Mouse (Mus musculus): Measurements from ENCODE around the gene Mapk1ip1l. TPM values are rescaled to one million over a fixed set of nuclear protein-coding genes. Genes with fewer than 3 reads are reported as not detected.

Mapk1ip1l gene
- polyA plus RNA-seq, 2 experiments, result 19.1 to 26.3 TPM

- TF ChIP-seq EP300 (IDR thresholded peaks at IDR 0.05; ENCODE audit: low read depth) (no peak), CTCF (IDR thresholded peaks at IDR 0.05; ENCODE audit: low read depth) (no peak)
- Histone ChIP-seq H3K4me3 (ENCODE audit: insufficient read depth in 1 of 2, low read depth in 2 of 2, low read length in 2 of 2) (no peak overlapping the region), H3K9ac (replicated peaks) (no peak overlapping the region), H3K27me3 (ENCODE audit: control insufficient read depth, insufficient read depth, low read length) (no peaks in the 10 kb centered on the region), H3K36me3 (replicated peaks; ENCODE audit: control insufficient read depth, insufficient read depth, low read depth) (peaks cover 84% of the 10 kb centered on the region), H3K9me3 (ENCODE audit: control insufficient read depth, low read length) (no peaks in the 10 kb centered on the region), H3K4me2 (ENCODE audit: low read depth) (no peak overlapping the region), H3K27ac (no peak overlapping the region), H3K4me1 (replicated peaks; ENCODE audit: control insufficient read depth in 2 of 2, insufficient read depth in 2 of 2, low read length in 1 of 2) (peaks cover 4 to 6% of the 10 kb centered on the region in 2 experiments; a peak in 3 of 4 replicates)
- ATAC-seq (ENCODE audit: insufficient read depth) (no peak), DNase-seq (ENCODE audit: low read depth in 3 of 3, low spot score in 3 of 3) (no peak)
- WGBS (ENCODE audit: insufficient replicate concordance), result 89% methylated on average over 2 of the region's 2 CpGs
These were observed 28.4 kb upstream of the Mapk1ip1l start for GRCm38 (mm10) chr14:47269706-47270105.

- H3K4me1 ChIP-seq (replicated peaks; ENCODE audit: control insufficient read depth in 2 of 2, insufficient read depth in 2 of 2, low read length in 1 of 2), result peaks cover 4 to 12% of the 10 kb centered on the region in 2 experiments
- no peak for DNase-seq (ENCODE audit: low read depth in 3 of 3, low spot score in 3 of 3)
- no peaks in the 10 kb centered on the region for H3K27me3 ChIP-seq (ENCODE audit: control insufficient read depth, insufficient read depth, low read length)
- no peak overlapping the region for H3K9ac ChIP-seq (replicated peaks)
- H3K4me3 ChIP-seq (ENCODE audit: insufficient read depth in 1 of 2, low read depth in 2 of 2, low read length in 2 of 2), result no peak overlapping the region
- H3K9me3 ChIP-seq (ENCODE audit: control insufficient read depth, low read length), result no peaks in the 10 kb centered on the region
- H3K36me3 ChIP-seq (replicated peaks; ENCODE audit: control insufficient read depth, insufficient read depth, low read depth), result peaks cover 50% of the 10 kb centered on the region
- H3K4me2 ChIP-seq (ENCODE audit: low read depth), result no peak overlapping the region
- no peak overlapping the region for H3K27ac ChIP-seq
- TF ChIP-seq EP300 (IDR thresholded peaks at IDR 0.05; ENCODE audit: low read depth) (no peak), CTCF (IDR thresholded peaks at IDR 0.05; ENCODE audit: low read depth) (no peak)
- ATAC-seq (ENCODE audit: insufficient read depth), result no peak
- WGBS (ENCODE audit: insufficient replicate concordance), result 89% methylated on average over 3 of the region's 3 CpGs
These were observed 24.3 kb upstream of the Mapk1ip1l start for GRCm38 (mm10) chr14:47273751-47274150.

GRCm38 (mm10) chr14:47275417-47275816, 22.6 kb upstream of the Mapk1ip1l start:
- H3K27ac ChIP-seq, result 0 out of 2 replicates have a peak overlapping the region, but pooled peaks have one; percentile 27
- DNase-seq (ENCODE audit: low read depth in 3 of 3, low spot score in 3 of 3) (peak in 2 of 3 experiments; percentile 38 to 47), ATAC-seq (ENCODE audit: insufficient read depth) (no peak)
- TF ChIP-seq CTCF (IDR thresholded peaks at IDR 0.05; ENCODE audit: low read depth), result peak; percentile 62
- TF ChIP-seq EP300 (IDR thresholded peaks at IDR 0.05; ENCODE audit: low read depth), result no peak
- peak overlapping the region; percentile 68 to 83 for H3K4me3 ChIP-seq (ENCODE audit: insufficient read depth in 1 of 2, low read depth in 2 of 2, low read length in 2 of 2)
- no peaks in the 10 kb centered on the region for H3K27me3 ChIP-seq (ENCODE audit: control insufficient read depth, insufficient read depth, low read length)
- H3K36me3 ChIP-seq (replicated peaks; ENCODE audit: control insufficient read depth, insufficient read depth, low read depth), result peaks cover 38% of the 10 kb centered on the region
- peaks cover 4 to 12% of the 10 kb centered on the region in 2 experiments for H3K4me1 ChIP-seq (replicated peaks; ENCODE audit: control insufficient read depth in 2 of 2, insufficient read depth in 2 of 2, low read length in 1 of 2)
- peak overlapping the region; percentile 87 for H3K4me2 ChIP-seq (ENCODE audit: low read depth)
- 9% methylated on average over 3 of the region's 3 CpGs for WGBS (ENCODE audit: insufficient replicate concordance)
- H3K9me3 ChIP-seq (ENCODE audit: control insufficient read depth, low read length), result no peaks in the 10 kb centered on the region
- peak overlapping the region; percentile 90 for H3K9ac ChIP-seq (replicated peaks)

- Histone ChIP-seq H3K27ac (peak overlapping the region; percentile 72), H3K9me3 (ENCODE audit: control insufficient read depth, low read length) (no peaks in the 10 kb centered on the region), H3K9ac (replicated peaks) (peak overlapping the region; percentile 90), H3K27me3 (ENCODE audit: control insufficient read depth, insufficient read depth, low read length) (no peaks in the 10 kb centered on the region), H3K4me1 (replicated peaks; ENCODE audit: control insufficient read depth in 2 of 2, insufficient read depth in 2 of 2, low read length in 1 of 2) (peaks cover 4 to 12% of the 10 kb centered on the region in 2 experiments), H3K36me3 (replicated peaks; ENCODE audit: control insufficient read depth, insufficient read depth, low read depth) (peaks cover 31% of the 10 kb centered on the region), H3K4me3 (ENCODE audit: insufficient read depth in 1 of 2, low read depth in 2 of 2, low read length in 2 of 2) (peak overlapping the region; percentile 68 to 83), H3K4me2 (ENCODE audit: low read depth) (peak overlapping the region; percentile 87)
- under 1% methylated on average over 22 of the region's 22 CpGs for WGBS (ENCODE audit: insufficient replicate concordance)
- ATAC-seq (ENCODE audit: insufficient read depth), result peak; percentile 14; the same call in 1 of the 2 replicates
- TF ChIP-seq CTCF (IDR thresholded peaks at IDR 0.05; ENCODE audit: low read depth) (no peak), EP300 (IDR thresholded peaks at IDR 0.05; ENCODE audit: low read depth) (no peak; the same call in 1 of the 2 replicates)
- no peak for DNase-seq (ENCODE audit: low read depth in 3 of 3, low spot score in 3 of 3)
These were observed 21.9 kb upstream of the Mapk1ip1l start for GRCm38 (mm10) chr14:47276036-47276603.

GRCm38 (mm10) chr14:47276637-47277393, 21.3 kb upstream of the Mapk1ip1l start, which contains the start of the genes Wdhd1 and Socs4:
Gene Wdhd1 (minus strand): TSS chr14:47276857.
Gene Socs4 (plus strand): TSS chr14:47276931.
- peak within 1 kb of the TSS; percentile 68 to 83 for H3K4me3 ChIP-seq (ENCODE audit: insufficient read depth in 1 of 2, low read depth in 2 of 2, low read length in 2 of 2)
- ATAC-seq (ENCODE audit: insufficient read depth) (peak; percentile 95), DNase-seq (ENCODE audit: low read depth in 3 of 3, low spot score in 3 of 3) (peak; percentile 88 to 90 (median 88))
- peak within 1 kb of the TSS; percentile 87 for H3K4me2 ChIP-seq (ENCODE audit: low read depth)
- WGBS (ENCODE audit: insufficient replicate concordance), result under 1% methylated on average over 72 of the region's 77 CpGs
- H3K27ac ChIP-seq, result peak within 1 kb of the TSS; percentile 72
- no peaks in the 10 kb centered on the region for H3K27me3 ChIP-seq (ENCODE audit: control insufficient read depth, insufficient read depth, low read length)
- H3K36me3 ChIP-seq (replicated peaks; ENCODE audit: control insufficient read depth, insufficient read depth, low read depth), result peaks cover 24% of the 10 kb centered on the region
- no peaks in the 10 kb centered on the region for H3K9me3 ChIP-seq (ENCODE audit: control insufficient read depth, low read length)
- TF ChIP-seq CTCF (IDR thresholded peaks at IDR 0.05; ENCODE audit: low read depth) (no peak), EP300 (IDR thresholded peaks at IDR 0.05; ENCODE audit: low read depth) (no peak)
- H3K9ac ChIP-seq (replicated peaks), result peak within 1 kb of the TSS; percentile 90
- peaks cover 4 to 12% of the 10 kb centered on the region in 2 experiments for H3K4me1 ChIP-seq (replicated peaks; ENCODE audit: control insufficient read depth in 2 of 2, insufficient read depth in 2 of 2, low read length in 1 of 2)

Data from liver, embryonic 14.5 days (tissue).